25 mouse cellular contexts compared by ENCODE assay signal in the genomic region with DNA sequence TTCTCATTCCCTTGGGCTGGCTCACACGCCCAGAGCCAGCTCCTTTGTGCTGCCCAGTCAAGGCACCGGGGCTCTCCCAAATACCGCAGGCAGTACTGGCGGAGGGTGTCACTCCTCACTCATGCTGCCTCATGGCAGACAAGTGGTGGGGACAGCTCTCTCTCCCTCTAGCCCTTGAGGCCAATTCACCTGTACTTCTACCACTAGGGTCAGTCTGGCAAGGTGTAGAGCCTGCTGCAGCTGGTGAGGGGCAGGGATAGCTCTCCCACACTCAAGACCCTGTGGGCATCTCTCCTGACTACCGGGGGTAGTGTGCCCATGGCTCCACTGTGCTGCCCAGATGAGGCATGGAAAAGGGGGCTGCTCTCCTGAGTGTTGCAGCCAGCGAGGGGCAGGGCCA.
DNase-seq lines count a peak whose midpoint lies in the region; ATAC-seq lines count a peak whose summit lies in the region.
"Had no signal": no experiment of that assay in that cellular context is flagged by ENCODE, and none has a peak within 500 bp of the region (broad histone marks: within the 10 kb centered on the region; RNA-seq: fewer than 3 reads in every experiment).

No protein-coding gene starts in this region.

- no peak for DNase-seq in intestine, embryonic 14.5 days (ENCODE audit: low spot score)
- DNase-seq: adrenal gland, postnatal 36 days; B cell, adult 2 months; cerebellum, adult 9-10 months; gastrocnemius, postnatal 14 days; heart, postnatal 10 days; kidney, adult 2 months; kidney, postnatal 36 days; layer of hippocampus, postnatal 36 days; lung, adult 2 months; lung, postnatal 4 days; right cerebral cortex, adult 18-20 months; right cerebral cortex, postnatal 4 days; thymus, postnatal 14 days had no signal

- ATAC-seq in forebrain, embryonic 15.5 days (replicated peaks), result peak; percentile 29; the same call in 1 of the 2 replicates
- ATAC-seq in forebrain, embryonic 12.5 days (ENCODE audit: low FRiP score), result no peak
- peak; percentile 22; the same call in 1 of the 2 replicates for ATAC-seq in intestine, embryonic 14.5 days (replicated peaks; ENCODE audit: low FRiP score, low TSS enrichment, low read depth)
- ATAC-seq in intestine, embryonic 16.5 days, result no peak
- ATAC-seq in megakaryocyte, adult 5-6 weeks (ENCODE audit: poor library complexity, severe bottlenecking), result no peak
- ATAC-seq: Patski had no signal

- H3K27ac ChIP-seq in forebrain, embryonic 15.5 days (replicated peaks), result no peak overlapping the region
- H3K27ac ChIP-seq in forebrain, embryonic 12.5 days, result no peak overlapping the region
- H3K27ac ChIP-seq in intestine, embryonic 14.5 days (ENCODE audit: low read depth), result no peak overlapping the region
- no peak overlapping the region for H3K27ac ChIP-seq in intestine, embryonic 16.5 days (ENCODE audit: low read length)
- H3K27ac ChIP-seq: hindbrain, embryonic 12.5 days; midbrain, embryonic 12.5 days had no signal

- no peaks in the 10 kb centered on the region for H3K4me1 ChIP-seq in forebrain, embryonic 15.5 days
- H3K4me1 ChIP-seq in forebrain, embryonic 12.5 days, result no peaks in the 10 kb centered on the region; the same call in 1 of the 2 replicates
- peaks cover 17% of the 10 kb centered on the region for H3K4me1 ChIP-seq in intestine, embryonic 14.5 days (replicated peaks; ENCODE audit: control insufficient read depth, insufficient read depth, low read length)
- peaks cover 5% of the 10 kb centered on the region; the same call in 1 of the 2 replicates for H3K4me1 ChIP-seq in intestine, embryonic 16.5 days (ENCODE audit: control insufficient read depth, insufficient read depth, low read length)
- H3K4me1 ChIP-seq in megakaryocyte, embryonic 14.5 days, result peaks cover 27% of the 10 kb centered on the region
- H3K4me1 ChIP-seq: midbrain, embryonic 12.5 days had no signal

- no peak overlapping the region for H3K9ac ChIP-seq in forebrain, embryonic 15.5 days (replicated peaks)
- no peak overlapping the region for H3K9ac ChIP-seq in forebrain, embryonic 12.5 days
- H3K9ac ChIP-seq in intestine, embryonic 14.5 days (ENCODE audit: low read length), result no peak overlapping the region
- H3K9ac ChIP-seq in intestine, embryonic 16.5 days (ENCODE audit: low read depth, low read length), result no peak overlapping the region
- H3K9ac ChIP-seq: hindbrain, embryonic 12.5 days; midbrain, embryonic 12.5 days had no signal

- no peak overlapping the region for H3K4me2 ChIP-seq in forebrain, embryonic 15.5 days (replicated peaks)
- H3K4me2 ChIP-seq in forebrain, embryonic 12.5 days, result no peak overlapping the region
- H3K4me2 ChIP-seq in intestine, embryonic 14.5 days (ENCODE audit: low read length), result no peak overlapping the region
- H3K4me2 ChIP-seq in intestine, embryonic 16.5 days (ENCODE audit: low read depth, low read length), result no peak overlapping the region
- H3K4me2 ChIP-seq: hindbrain, embryonic 12.5 days; midbrain, embryonic 12.5 days had no signal

- H3K27me3 ChIP-seq in forebrain, embryonic 15.5 days, result no peaks in the 10 kb centered on the region
- no peaks in the 10 kb centered on the region for H3K27me3 ChIP-seq in forebrain, embryonic 12.5 days
- no peaks in the 10 kb centered on the region for H3K27me3 ChIP-seq in intestine, embryonic 14.5 days (replicated peaks; ENCODE audit: control insufficient read depth, insufficient read depth, low read length)
- H3K27me3 ChIP-seq in intestine, embryonic 16.5 days (replicated peaks; ENCODE audit: control insufficient read depth, insufficient read depth, low read length), result no peaks in the 10 kb centered on the region
- peaks cover 27% of the 10 kb centered on the region for H3K27me3 ChIP-seq in megakaryocyte, embryonic 14.5 days (replicated peaks)
- H3K27me3 ChIP-seq: CH12.LX; hindbrain, embryonic 12.5 days; midbrain, embryonic 12.5 days; Patski had no signal

- 87% methylated on average over 6 of the region's 6 CpGs for WGBS in forebrain, embryonic 15.5 days
- WGBS in forebrain, embryonic 12.5 days, result 94% methylated on average over 6 of the region's 6 CpGs
- 87% methylated on average over 6 of the region's 6 CpGs for WGBS in intestine, embryonic 14.5 days
- 93% methylated on average over 6 of the region's 6 CpGs for WGBS in intestine, embryonic 16.5 days

- no peak overlapping the region for H3K4me3 ChIP-seq in forebrain, embryonic 15.5 days
- no peak overlapping the region for H3K4me3 ChIP-seq in forebrain, embryonic 12.5 days (replicated peaks)
- no peak overlapping the region for H3K4me3 ChIP-seq in intestine, embryonic 14.5 days (ENCODE audit: low read depth, low read length)
- H3K4me3 ChIP-seq in intestine, embryonic 16.5 days (ENCODE audit: low read length), result no peak overlapping the region
- H3K4me3 ChIP-seq in megakaryocyte, embryonic 14.5 days (replicated peaks), result peak overlapping the region; percentile 5
- H3K4me3 ChIP-seq: hindbrain, embryonic 12.5 days; midbrain, embryonic 12.5 days; myocyte had no signal

- no peaks in the 10 kb centered on the region for H3K9me3 ChIP-seq in forebrain, embryonic 15.5 days
- H3K9me3 ChIP-seq in forebrain, embryonic 12.5 days, result no peaks in the 10 kb centered on the region
- H3K9me3 ChIP-seq in intestine, embryonic 14.5 days (ENCODE audit: control insufficient read depth, low read length), result 0 out of 2 replicates have a peak, but pooled peaks cover 6% of the 10 kb centered on the region
- peaks cover 4% of the 10 kb centered on the region; the same call in 1 of the 2 replicates for H3K9me3 ChIP-seq in intestine, embryonic 16.5 days (ENCODE audit: control insufficient read depth, low read length)
- peaks cover 12% of the 10 kb centered on the region for H3K9me3 ChIP-seq in megakaryocyte, embryonic 14.5 days
- H3K9me3 ChIP-seq: hindbrain, embryonic 12.5 days had no signal

- no peaks in the 10 kb centered on the region for H3K36me3 ChIP-seq in forebrain, embryonic 15.5 days
- no peaks in the 10 kb centered on the region for H3K36me3 ChIP-seq in forebrain, embryonic 12.5 days (replicated peaks)
- H3K36me3 ChIP-seq in intestine, embryonic 14.5 days (ENCODE audit: control insufficient read depth, insufficient read depth, low read length), result no peaks in the 10 kb centered on the region
- no peaks in the 10 kb centered on the region for H3K36me3 ChIP-seq in intestine, embryonic 16.5 days (ENCODE audit: control insufficient read depth, insufficient read depth, low read length)
- peaks cover 3% of the 10 kb centered on the region for H3K36me3 ChIP-seq in megakaryocyte, embryonic 14.5 days (replicated peaks; ENCODE audit: low read length)
- H3K36me3 ChIP-seq: G1E; hindbrain, embryonic 12.5 days; midbrain, embryonic 12.5 days had no signal

Comparison
In these comparisons a context has a peak if more than half of its experiments do, and no peak if none do; other contexts are left out.
1. ATAC-seq: peak in forebrain, embryonic 15.5 days (single experiment) and intestine, embryonic 14.5 days (single experiment); none in forebrain, embryonic 12.5 days (single experiment), intestine, embryonic 16.5 days (single experiment) and megakaryocyte, adult 5-6 weeks (single experiment).